Mouse (Mus musculus): ENCODE data around the gene Galnt12. TPM values are rescaled to one million over a fixed set of nuclear protein-coding genes. Genes with fewer than 3 reads are reported as not detected.

The Galnt12 gene
- 16.5 and 19.2 TPM in 2 replicates for polyA plus RNA-seq (2015; fragmentation: Nextera tagmentation; extraction: Ambion mirVana)

DNA sequence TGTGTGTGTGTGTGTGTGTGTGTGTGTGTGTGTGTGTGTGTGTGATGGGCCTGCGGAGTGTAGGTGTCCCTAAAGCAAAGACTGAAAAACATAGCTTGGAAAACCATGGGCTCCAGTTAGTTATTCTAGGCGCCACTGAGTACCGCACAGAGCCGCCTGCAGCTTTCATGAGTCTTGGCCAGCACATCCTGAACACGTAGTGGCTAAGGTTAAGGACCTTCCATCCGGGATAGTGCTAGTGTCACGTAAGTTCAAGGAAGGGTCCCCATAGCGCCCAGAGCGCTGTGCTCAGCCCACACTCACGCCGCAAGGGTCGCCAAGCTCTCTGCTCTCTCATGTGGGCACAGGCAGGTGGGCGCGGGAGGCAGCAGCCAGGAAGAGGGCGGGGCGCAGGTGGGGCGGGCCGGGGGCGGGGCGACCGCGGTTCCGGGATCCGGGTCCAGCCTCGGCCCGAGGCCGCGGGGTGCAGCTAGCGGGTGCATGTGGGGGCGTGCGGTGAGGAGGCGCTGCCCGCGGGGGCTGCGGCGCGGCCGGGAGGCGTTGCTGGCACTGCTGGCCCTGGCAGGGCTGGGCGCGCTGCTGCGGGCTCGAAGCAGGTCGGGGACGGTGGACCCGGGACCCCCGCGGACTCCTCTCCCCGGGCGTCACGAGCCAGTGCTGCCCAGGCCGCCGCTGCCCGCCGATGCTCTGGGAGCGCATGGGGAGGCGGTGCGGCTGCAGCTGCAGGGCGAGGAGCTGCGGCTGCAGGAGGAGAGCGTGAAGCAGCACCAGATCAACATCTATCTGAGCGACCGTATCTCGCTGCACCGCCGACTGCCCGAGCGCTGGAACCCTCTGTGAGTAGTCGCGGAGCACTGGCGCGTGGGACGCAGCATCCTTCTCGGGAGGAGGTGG is at the start of gene Galnt12:
Gene Galnt12 (plus strand): TSS at position 417 of the 894 bp plus-strand sequence.
- H3K27me3 ChIP-seq (replicated peaks; ENCODE audit: control insufficient read depth, insufficient read depth, low read length), result no peaks in the 10 kb centered on the region
- H3K9me3 ChIP-seq (ENCODE audit: control insufficient read depth), result no peaks in the 10 kb centered on the region
- peak within 1 kb of the TSS; percentile 100 for H3K4me2 ChIP-seq (replicated peaks; ENCODE audit: low read depth)
- peak within 1 kb of the TSS; percentile 69 for H3K9ac ChIP-seq (ENCODE audit: low read depth, low read length)
- H3K4me1 ChIP-seq (replicated peaks; ENCODE audit: control insufficient read depth, insufficient read depth, low read length), result peaks cover 3% of the 10 kb centered on the region; the same call in 1 of the 2 replicates
- peak within 1 kb of the TSS; percentile 57; the same call in 1 of the 2 replicates for H3K27ac ChIP-seq (ENCODE audit: low read depth, low read length)
- TF ChIP-seq CTCF (IDR thresholded peaks at IDR 0.05; ENCODE audit: low read depth), result no peak
- WGBS, result 2% methylated on average over 69 of the region's 74 CpGs
- H3K4me3 ChIP-seq (ENCODE audit: low read depth, low read length), result peak within 1 kb of the TSS; percentile 72
- H3K36me3 ChIP-seq (ENCODE audit: control insufficient read depth, insufficient read depth), result no peaks in the 10 kb centered on the region
- peak; percentile 74 for ATAC-seq

DNA sequence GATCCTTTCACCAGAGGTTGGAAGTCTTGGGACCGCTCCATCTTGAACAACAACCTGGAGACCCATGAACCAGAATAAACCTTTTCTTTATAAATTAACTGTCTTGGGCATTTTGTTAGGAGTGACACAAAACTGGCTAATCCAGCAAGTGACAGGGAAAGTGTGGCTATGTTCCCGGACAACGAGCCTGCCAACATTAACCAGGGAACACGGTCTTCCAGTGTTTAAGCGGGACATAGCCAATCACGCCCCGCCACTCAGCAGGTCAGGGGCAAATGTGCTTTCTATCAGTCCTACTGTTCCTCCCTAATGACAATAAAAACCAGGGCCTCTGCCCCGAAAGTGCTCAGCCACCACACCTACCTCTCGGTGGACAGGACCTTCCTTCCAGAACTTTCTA is 47.8 kb upstream of the Galnt12 start:
- WGBS, result 85% methylated on average over 9 of the region's 9 CpGs

DNA sequence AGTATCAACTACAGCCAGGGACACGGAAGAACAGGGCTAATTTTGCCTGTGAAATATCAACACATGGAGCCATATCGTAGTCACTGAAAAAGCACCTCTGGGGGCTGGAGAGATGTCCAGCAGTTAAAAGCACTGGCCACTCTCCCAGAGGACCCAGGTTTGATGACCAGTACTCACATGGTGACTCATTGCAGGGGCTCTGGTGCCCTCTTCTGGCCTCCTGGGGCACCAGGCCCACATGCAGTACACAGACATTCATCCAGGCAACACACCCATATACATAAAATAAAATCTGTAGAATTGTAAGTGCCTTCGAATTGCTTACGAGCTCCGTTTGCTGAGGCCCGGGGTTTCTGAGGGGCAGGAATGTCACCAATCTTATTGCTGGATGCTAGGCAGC is 44.7 kb upstream of the Galnt12 start:
- no peak overlapping the region for H3K9ac ChIP-seq (ENCODE audit: low read depth, low read length)
- 79% methylated on average over 6 of the region's 6 CpGs for WGBS
- no peak overlapping the region for H3K4me3 ChIP-seq (ENCODE audit: low read depth, low read length)
- 0 out of 2 replicates have a peak, but pooled peaks cover 2% of the 10 kb centered on the region for H3K4me1 ChIP-seq (replicated peaks; ENCODE audit: control insufficient read depth, insufficient read depth, low read length)
- no peaks in the 10 kb centered on the region for H3K27me3 ChIP-seq (replicated peaks; ENCODE audit: control insufficient read depth, insufficient read depth, low read length)
- no peaks in the 10 kb centered on the region for H3K9me3 ChIP-seq (ENCODE audit: control insufficient read depth)
- no peak overlapping the region for H3K4me2 ChIP-seq (replicated peaks; ENCODE audit: low read depth)
- no peak for ATAC-seq
- TF ChIP-seq CTCF (IDR thresholded peaks at IDR 0.05; ENCODE audit: low read depth), result peak; percentile 57
- no peaks in the 10 kb centered on the region; the same call in 1 of the 2 replicates for H3K36me3 ChIP-seq (ENCODE audit: control insufficient read depth, insufficient read depth)
- no peak overlapping the region for H3K27ac ChIP-seq (ENCODE audit: low read depth, low read length)

More for the DNA sequence above, 47.8 kb upstream of the Galnt12 start:
- no peak for ATAC-seq
- no peak for TF ChIP-seq CTCF (IDR thresholded peaks at IDR 0.05; ENCODE audit: low read depth)
- no peaks in the 10 kb centered on the region for H3K27me3 ChIP-seq (replicated peaks; ENCODE audit: control insufficient read depth, insufficient read depth, low read length)
- no peak overlapping the region for H3K9ac ChIP-seq (ENCODE audit: low read depth, low read length)
- H3K4me1 ChIP-seq (replicated peaks; ENCODE audit: control insufficient read depth, insufficient read depth, low read length), result no peaks in the 10 kb centered on the region
- H3K4me2 ChIP-seq (replicated peaks; ENCODE audit: low read depth), result no peak overlapping the region
- H3K4me3 ChIP-seq (ENCODE audit: low read depth, low read length), result no peak overlapping the region
- no peak overlapping the region for H3K27ac ChIP-seq (ENCODE audit: low read depth, low read length)
- H3K9me3 ChIP-seq (ENCODE audit: control insufficient read depth), result no peaks in the 10 kb centered on the region
- no peaks in the 10 kb centered on the region; the same call in 1 of the 2 replicates for H3K36me3 ChIP-seq (ENCODE audit: control insufficient read depth, insufficient read depth)

DNA sequence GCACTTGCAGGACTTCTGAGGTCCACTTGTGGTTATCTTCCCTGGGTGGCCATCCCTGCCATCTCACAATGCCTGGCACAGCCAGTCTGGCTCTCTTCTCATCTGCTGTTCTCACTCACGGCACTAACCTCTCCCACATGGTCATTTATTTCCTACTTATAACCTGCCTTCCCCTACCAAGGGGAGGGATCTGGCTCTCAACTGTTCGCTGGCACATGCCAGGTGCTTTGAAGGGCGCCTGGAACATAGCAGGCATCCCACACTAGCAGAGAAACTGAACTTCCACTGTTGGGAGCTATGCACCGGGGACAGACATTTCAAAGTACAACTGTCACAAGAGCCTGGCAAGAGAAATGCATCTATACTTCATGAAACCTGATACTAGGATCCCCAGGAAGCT is 43.9 kb upstream of the Galnt12 start:
- no peak overlapping the region for H3K9ac ChIP-seq (ENCODE audit: low read depth, low read length)
- H3K4me2 ChIP-seq (replicated peaks; ENCODE audit: low read depth), result no peak overlapping the region
- H3K36me3 ChIP-seq (ENCODE audit: control insufficient read depth, insufficient read depth), result no peaks in the 10 kb centered on the region; the same call in 1 of the 2 replicates
- no peaks in the 10 kb centered on the region for H3K27me3 ChIP-seq (replicated peaks; ENCODE audit: control insufficient read depth, insufficient read depth, low read length)
- ATAC-seq, result no peak
- H3K4me1 ChIP-seq (replicated peaks; ENCODE audit: control insufficient read depth, insufficient read depth, low read length), result 0 out of 2 replicates have a peak, but pooled peaks cover 2% of the 10 kb centered on the region
- no peaks in the 10 kb centered on the region for H3K9me3 ChIP-seq (ENCODE audit: control insufficient read depth)
- no peak overlapping the region for H3K4me3 ChIP-seq (ENCODE audit: low read depth, low read length)
- no peak for TF ChIP-seq CTCF (IDR thresholded peaks at IDR 0.05; ENCODE audit: low read depth)
- 80% methylated on average over 4 of the region's 4 CpGs for WGBS
- no peak overlapping the region for H3K27ac ChIP-seq (ENCODE audit: low read depth, low read length)

DNA sequence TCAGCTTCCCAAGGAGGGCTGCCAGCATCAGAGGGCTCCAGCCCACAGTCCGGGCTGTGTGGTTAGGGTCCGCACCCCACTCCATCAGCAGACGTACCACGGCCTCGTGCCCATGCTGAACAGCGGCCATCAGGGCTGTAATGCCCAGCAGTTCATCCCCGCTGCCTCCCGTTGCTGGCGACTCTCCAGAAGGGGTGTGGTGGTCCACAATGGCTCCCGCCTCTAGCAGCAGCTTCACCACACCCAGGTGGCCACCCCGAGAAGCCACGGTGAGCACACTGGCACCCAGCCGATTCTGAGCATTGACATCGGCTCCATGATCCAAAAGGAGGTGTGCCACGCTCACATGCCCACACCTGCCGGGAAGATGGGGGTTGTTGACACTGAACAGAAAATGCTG is 42.5 kb upstream of the Galnt12 start:
- ATAC-seq, result no peak
- H3K4me2 ChIP-seq (replicated peaks; ENCODE audit: low read depth), result no peak overlapping the region
- H3K9ac ChIP-seq (ENCODE audit: low read depth, low read length), result no peak overlapping the region
- H3K9me3 ChIP-seq (ENCODE audit: control insufficient read depth), result no peaks in the 10 kb centered on the region
- no peak overlapping the region for H3K4me3 ChIP-seq (ENCODE audit: low read depth, low read length)
- 0 out of 2 replicates have a peak, but pooled peaks cover 2% of the 10 kb centered on the region for H3K4me1 ChIP-seq (replicated peaks; ENCODE audit: control insufficient read depth, insufficient read depth, low read length)
- no peaks in the 10 kb centered on the region for H3K27me3 ChIP-seq (replicated peaks; ENCODE audit: control insufficient read depth, insufficient read depth, low read length)
- no peaks in the 10 kb centered on the region; the same call in 1 of the 2 replicates for H3K36me3 ChIP-seq (ENCODE audit: control insufficient read depth, insufficient read depth)
- H3K27ac ChIP-seq (ENCODE audit: low read depth, low read length), result no peak overlapping the region
- WGBS, result 93% methylated on average over 16 of the region's 16 CpGs
- TF ChIP-seq CTCF (IDR thresholded peaks at IDR 0.05; ENCODE audit: low read depth), result no peak

DNA sequence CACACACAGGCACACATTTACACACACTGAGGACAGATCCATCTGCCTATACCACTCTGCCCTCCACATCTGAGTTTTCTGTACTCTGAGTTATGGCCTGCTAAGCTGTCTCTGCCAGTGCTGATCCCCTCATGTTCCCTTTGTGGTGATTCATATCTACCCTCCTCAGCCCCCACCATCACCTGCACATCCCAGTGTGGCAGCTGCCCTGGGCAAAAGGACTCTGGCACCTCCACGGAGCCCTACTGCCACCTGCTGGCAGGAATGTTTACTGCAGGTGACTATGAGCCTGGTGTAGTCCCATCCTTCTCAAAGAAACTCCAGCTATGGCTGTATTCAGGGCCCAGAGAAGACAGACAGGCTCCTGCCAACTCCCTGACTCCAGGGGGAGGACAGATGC is 41.5 kb upstream of the Galnt12 start:
- Histone ChIP-seq H3K4me2 (replicated peaks; ENCODE audit: low read depth) (no peak overlapping the region), H3K27ac (ENCODE audit: low read depth, low read length) (no peak overlapping the region), H3K36me3 (ENCODE audit: control insufficient read depth, insufficient read depth) (no peaks in the 10 kb centered on the region; the same call in 1 of the 2 replicates), H3K4me3 (ENCODE audit: low read depth, low read length) (no peak overlapping the region), H3K27me3 (replicated peaks; ENCODE audit: control insufficient read depth, insufficient read depth, low read length) (no peaks in the 10 kb centered on the region), H3K4me1 (replicated peaks; ENCODE audit: control insufficient read depth, insufficient read depth, low read length) (0 out of 2 replicates have a peak, but pooled peaks cover 2% of the 10 kb centered on the region), H3K9ac (ENCODE audit: low read depth, low read length) (no peak overlapping the region), H3K9me3 (ENCODE audit: control insufficient read depth) (no peaks in the 10 kb centered on the region)
- peak; percentile 97 for TF ChIP-seq CTCF (IDR thresholded peaks at IDR 0.05; ENCODE audit: low read depth)
- WGBS, result 6% methylated on average over 1 of the region's 1 CpGs
- peak; percentile 65 for ATAC-seq
